In the genomic region with DNA sequence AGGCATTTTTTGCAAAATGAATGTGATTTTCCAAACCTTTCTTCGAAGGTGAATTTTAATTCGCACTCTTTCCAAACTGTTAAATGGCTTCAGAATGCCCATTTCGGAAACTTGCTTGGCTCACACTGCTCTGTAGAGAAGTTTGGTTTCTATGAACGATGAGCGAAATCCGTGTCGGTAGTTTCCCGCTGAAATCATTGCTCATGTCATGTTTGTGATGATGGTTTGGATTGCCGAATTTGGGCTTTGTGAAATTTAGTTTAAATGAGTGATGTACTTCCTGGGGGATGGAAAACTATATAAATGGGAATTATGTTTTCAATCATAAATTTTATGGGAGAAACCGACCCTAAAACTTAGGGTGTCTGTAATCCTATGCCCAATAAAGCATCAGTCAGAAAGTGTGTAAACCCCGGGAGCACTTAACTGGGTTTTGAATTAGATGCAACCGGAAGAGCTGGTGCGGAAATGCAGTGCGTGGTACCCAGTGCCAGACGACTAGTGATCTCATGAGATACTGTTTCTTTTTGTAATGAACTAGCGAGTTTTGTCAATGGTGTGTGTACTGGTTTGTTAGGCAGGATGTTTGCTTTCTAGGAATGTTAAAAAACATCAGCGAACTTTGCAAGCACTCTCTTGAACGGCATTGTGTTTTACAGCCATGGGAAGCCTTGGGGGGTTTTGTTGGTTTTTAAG, we compare ENCODE assay signal across 8 mouse cellular contexts. TPM values are rescaled to one million over a fixed set of nuclear protein-coding genes. Genes with fewer than 3 reads are reported as not detected.
DNase-seq lines count a peak whose midpoint lies in the region; ATAC-seq and TF ChIP-seq lines count a peak whose summit lies in the region.

No protein-coding gene starts in this region.

- H3K9ac ChIP-seq in hindbrain, postnatal 0 days (replicated peaks; ENCODE audit: low read length), result peak overlapping the region; percentile 98
- H3K9ac ChIP-seq in midbrain, postnatal 0 days (replicated peaks; ENCODE audit: low read length, poor library complexity, severe bottlenecking), result peak overlapping the region; percentile 98

- no peak for TF ChIP-seq POLR2A in lung, adult 2 months (IDR thresholded peaks at IDR 0.05; ENCODE audit: borderline replicate concordance, extremely low read depth, low read depth, low read length)

- peak overlapping the region; percentile 87 for H3K4me3 ChIP-seq in left cerebral cortex, adult 2 months
- H3K4me3 ChIP-seq in hindbrain, postnatal 0 days (ENCODE audit: low read length), result peak overlapping the region; percentile 97
- peak overlapping the region; percentile 97 for H3K4me3 ChIP-seq in midbrain, postnatal 0 days (ENCODE audit: low read depth, low read length)
- no peak overlapping the region for H3K4me3 ChIP-seq in lung, adult 2 months (replicated peaks; ENCODE audit: extremely low read depth, low read depth, low read length)

- no peak overlapping the region for H3K27ac ChIP-seq in left cerebral cortex, adult 2 months
- peak overlapping the region; percentile 99 for H3K27ac ChIP-seq in hindbrain, postnatal 0 days
- peak overlapping the region; percentile 100 for H3K27ac ChIP-seq in midbrain, postnatal 0 days (ENCODE audit: low read depth, low read length)

- no peak for TF ChIP-seq CTCF in left cerebral cortex, adult 2 months (IDR thresholded peaks at IDR 0.05)
- no peak for TF ChIP-seq CTCF in hindbrain, postnatal 0 days (IDR thresholded peaks at IDR 0.05; ENCODE audit: low read depth)
- TF ChIP-seq CTCF in midbrain, postnatal 0 days (IDR thresholded peaks at IDR 0.05), result no peak
- no peak for TF ChIP-seq CTCF in lung, adult 2 months (IDR thresholded peaks at IDR 0.05; ENCODE audit: insufficient read depth, low read length)

- H3K36me3 ChIP-seq in hindbrain, postnatal 0 days (ENCODE audit: insufficient read depth, low read length), result peaks cover 21% of the 10 kb centered on the region
- H3K36me3 ChIP-seq in midbrain, postnatal 0 days (ENCODE audit: insufficient read depth, low read length), result peaks cover 13% of the 10 kb centered on the region; the same call in 1 of the 2 replicates

- WGBS in hindbrain, postnatal 0 days, result 1% methylated on average over 18 of the region's 18 CpGs
- under 1% methylated on average over 18 of the region's 18 CpGs for whole genome bisulfite sequencing in midbrain, postnatal 0 days
- WGBS in lung, adult 2 months, result under 1% methylated on average over 18 of the region's 18 CpGs

- intact Hi-C loops in left cerebral cortex, adult 2 months (cut with DNase I), result loop anchor here (5.0 kb wide), 1 partner anchor 381 kb away; no protein-coding TSS in a partner anchor
- intact Hi-C loops in left cerebral cortex, postnatal 14 days (cut with DNase I), result no loop called here
- intact Hi-C loops in gastrocnemius, postnatal 14 days (cut with DNase I; ENCODE audit: low total_unique reads), result no loop called here

- no peak for DNase-seq in left cerebral cortex, adult 2 months (ENCODE audit: extremely low spot score in 1 of 2, low spot score in 2 of 2)
- DNase-seq in left cerebral cortex, postnatal 14 days (ENCODE audit: low spot score in 2 of 2), result no peak
- peak; percentile 14 for DNase-seq in c-Kit-positive CD71-positive TER-119-negative erythroid progenitor cells, embryonic 14.5 days (ENCODE audit: low read depth)
- peak; percentile 15 for DNase-seq in hindbrain, postnatal 0 days (ENCODE audit: low spot score)
- no peak for DNase-seq in midbrain, postnatal 0 days (ENCODE audit: low spot score)
- no peak for DNase-seq in adrenal gland, adult 18-20 months (ENCODE audit: low spot score in 2 of 2)
- DNase-seq in lung, adult 2 months, result no peak
- no peak for DNase-seq in gastrocnemius, postnatal 14 days

- ATAC-seq in hindbrain, postnatal 0 days, result no peak
- ATAC-seq in midbrain, postnatal 0 days (ENCODE audit: low FRiP score), result no peak

- H3K4me2 ChIP-seq in hindbrain, postnatal 0 days (ENCODE audit: low read depth, low read length), result peak overlapping the region; percentile 75
- peak overlapping the region; percentile 74 for H3K4me2 ChIP-seq in midbrain, postnatal 0 days (ENCODE audit: low read depth, low read length, poor library complexity, severe bottlenecking)

- no peaks in the 10 kb centered on the region for H3K9me3 ChIP-seq in hindbrain, postnatal 0 days (ENCODE audit: low read length)
- H3K9me3 ChIP-seq in midbrain, postnatal 0 days (ENCODE audit: low read length), result no peaks in the 10 kb centered on the region

- H3K27me3 ChIP-seq in hindbrain, postnatal 0 days (ENCODE audit: insufficient read depth, low read length), result no peaks in the 10 kb centered on the region
- no peaks in the 10 kb centered on the region for H3K27me3 ChIP-seq in midbrain, postnatal 0 days (ENCODE audit: insufficient read depth, low read length)

- H3K4me1 ChIP-seq in hindbrain, postnatal 0 days (ENCODE audit: insufficient read depth, low read length), result no peaks in the 10 kb centered on the region
- H3K4me1 ChIP-seq in midbrain, postnatal 0 days (ENCODE audit: insufficient read depth, low read length), result 0 out of 2 replicates have a peak, but pooled peaks cover 3% of the 10 kb centered on the region
- no peaks in the 10 kb centered on the region for H3K4me1 ChIP-seq in lung, adult 2 months (ENCODE audit: control insufficient read depth, insufficient read depth, low read length)

RNA-seq across cellular contexts. Expression of gene Sephs1, which starts 1.8 kb away (rescaled TPM):
- 10 to 100 TPM; 19.0 to 19.9 TPM for total RNA-seq in left cerebral cortex, adult 2 months (2021)
- 10 to 100 TPM; 35.0 to 35.2 TPM for total RNA-seq in left cerebral cortex, postnatal 14 days (2021)
- 70.4 and 75.6 TPM in 2 replicates for total RNA-seq in hindbrain, postnatal 0 days (2014; rRNA removed)
- 43.8 and 46.0 TPM in 2 replicates for polyA plus RNA-seq in hindbrain, postnatal 0 days (2015; fragmentation: Nextera tagmentation; extraction: Ambion mirVana)
- 69.7 and 76.9 TPM in 2 replicates for total RNA-seq in midbrain, postnatal 0 days (2014; rRNA removed)
- 37.0 and 37.3 TPM in 2 replicates for polyA plus RNA-seq in midbrain, postnatal 0 days (2015; fragmentation: Nextera tagmentation; extraction: Ambion mirVana)
- total RNA-seq in adrenal gland, adult 18-20 months (2021), result 10 to 100 TPM; 31.5 to 43.5 TPM
- polyA plus RNA-seq in lung, adult 2 months (2012; rRNA removed), result 14.5 and 19.0 TPM in 2 replicates
- total RNA-seq in gastrocnemius, postnatal 14 days (2021), result 10 to 100 TPM; 16.5 to 21.1 TPM

RNA-seq across cellular contexts. Expression of gene Phyh, which starts 35.7 kb away (rescaled TPM):
- 100 to 1,000 TPM in 1 of 2 experiments, 10 to 100 TPM in 1; 97.0 to 103 TPM for total RNA-seq in left cerebral cortex, adult 2 months (2021)
- 10 to 100 TPM; 69.8 to 72.2 TPM for total RNA-seq in left cerebral cortex, postnatal 14 days (2021)
- 74.6 and 78.4 TPM in 2 replicates for total RNA-seq in hindbrain, postnatal 0 days (2014; rRNA removed)
- 127 and 133 TPM in 2 replicates for polyA plus RNA-seq in hindbrain, postnatal 0 days (2015; fragmentation: Nextera tagmentation; extraction: Ambion mirVana)
- total RNA-seq in midbrain, postnatal 0 days (2014; rRNA removed), result 64.9 and 81.5 TPM in 2 replicates
- polyA plus RNA-seq in midbrain, postnatal 0 days (2015; fragmentation: Nextera tagmentation; extraction: Ambion mirVana), result 108 and 116 TPM in 2 replicates
- 100 to 1,000 TPM; 343 to 349 TPM for total RNA-seq in adrenal gland, adult 18-20 months (2021)
- polyA plus RNA-seq in lung, adult 2 months (2012; rRNA removed), result 31.7 and 49.5 TPM in 2 replicates
- total RNA-seq in gastrocnemius, postnatal 14 days (2021), result 100 to 1,000 TPM in 1 of 2 experiments, 10 to 100 TPM in 1; 85.1 to 132 TPM

Comparison
In these comparisons a context has a peak if more than half of its experiments do, and no peak if none do; other contexts are left out.
1. DNase-seq: peak in c-Kit-positive CD71-positive TER-119-negative erythroid progenitor cells, embryonic 14.5 days (single experiment) and hindbrain, postnatal 0 days (single experiment); none in left cerebral cortex, adult 2 months (0 of 2), left cerebral cortex, postnatal 14 days (0 of 2), midbrain, postnatal 0 days (single experiment), adrenal gland, adult 18-20 months (0 of 2), lung, adult 2 months (single experiment) and gastrocnemius, postnatal 14 days (single experiment).